Mouse (Mus musculus) adrenal gland, postnatal 4 days (tissue): ENCODE results near the gene Tpmt. TPM values are rescaled to one million over a fixed set of nuclear protein-coding genes. Genes with fewer than 3 reads are reported as not detected.
A peak's percentile ranks its signal among the peaks of the same experiment; 100 is the strongest.

ENCODE experiments used
- DNase-seq, 2 experiments: peaks; one replicate each; pipeline ENCODE4 v3.0.0; 2021 to 2022; ENCODE audit warnings: low spot score in 2 of 2, mixed read lengths in 2 of 2
- total RNA-seq, 2 experiments: library from RNA; stranded (reverse); gene quantifications; 2 replicates each; pipeline ENCODE4 v1.2.3; 2021

Tpmt gene
- total RNA-seq, 2 experiments from 2014 or later = 15.5 to 17.9 TPM

GRCm38 (mm10) chr13:47043030-47043680, 1.4 kb downstream of the Tpmt start, which contains the start of gene Kdm1b:
Kdm1b (plus strand) TSS chr13:47043499.
- peak; percentile 99 to 100 for DNase-seq

- no peak for DNase-seq
Measured at GRCm38 (mm10) chr13:47042024-47042633, 2.4 kb downstream of the Tpmt start.

DNA sequence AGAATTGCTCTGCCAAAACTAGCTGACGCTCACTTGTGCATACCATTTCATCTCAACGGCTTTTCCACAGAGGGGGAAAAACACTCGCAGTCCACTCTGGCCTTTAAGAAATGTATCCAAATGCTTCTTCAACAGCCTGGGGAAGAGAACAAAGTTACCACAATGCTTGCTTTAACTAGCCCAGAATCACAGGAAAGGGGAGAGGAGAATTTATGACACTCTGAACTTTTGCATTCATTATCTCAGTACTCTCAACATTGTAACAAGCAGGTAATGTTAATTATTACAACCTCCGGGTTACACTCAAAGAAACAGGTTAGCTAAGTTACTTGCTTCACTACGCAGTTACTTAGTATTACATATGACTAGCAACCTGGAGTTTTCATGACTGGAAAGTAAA, 4.5 kb downstream of the Tpmt start:
- no peak for DNase-seq

DNA sequence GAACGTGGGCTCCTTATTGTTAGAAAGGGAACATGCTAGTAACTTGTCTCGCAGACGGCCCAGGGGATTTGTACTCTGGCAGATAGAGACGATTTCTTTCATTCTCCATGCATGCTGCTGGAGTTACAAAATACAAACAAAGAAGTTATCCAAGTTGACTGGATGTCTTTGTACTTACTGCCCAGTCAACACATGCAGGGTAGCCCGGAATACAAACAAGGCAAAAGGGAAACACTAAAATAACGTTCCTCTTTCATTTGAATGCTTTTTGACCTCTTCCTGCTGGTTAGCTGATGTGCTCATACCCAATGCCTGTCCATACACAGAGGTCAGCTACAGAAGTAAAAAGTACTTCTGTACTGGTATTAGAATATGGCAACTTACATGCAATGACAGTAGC, 6.6 kb downstream of the Tpmt start:
- no peak for DNase-seq

GRCm38 (mm10) chr13:47033602-47034001, 10.9 kb downstream of the Tpmt start:
- DNase-seq = no peak

DNA sequence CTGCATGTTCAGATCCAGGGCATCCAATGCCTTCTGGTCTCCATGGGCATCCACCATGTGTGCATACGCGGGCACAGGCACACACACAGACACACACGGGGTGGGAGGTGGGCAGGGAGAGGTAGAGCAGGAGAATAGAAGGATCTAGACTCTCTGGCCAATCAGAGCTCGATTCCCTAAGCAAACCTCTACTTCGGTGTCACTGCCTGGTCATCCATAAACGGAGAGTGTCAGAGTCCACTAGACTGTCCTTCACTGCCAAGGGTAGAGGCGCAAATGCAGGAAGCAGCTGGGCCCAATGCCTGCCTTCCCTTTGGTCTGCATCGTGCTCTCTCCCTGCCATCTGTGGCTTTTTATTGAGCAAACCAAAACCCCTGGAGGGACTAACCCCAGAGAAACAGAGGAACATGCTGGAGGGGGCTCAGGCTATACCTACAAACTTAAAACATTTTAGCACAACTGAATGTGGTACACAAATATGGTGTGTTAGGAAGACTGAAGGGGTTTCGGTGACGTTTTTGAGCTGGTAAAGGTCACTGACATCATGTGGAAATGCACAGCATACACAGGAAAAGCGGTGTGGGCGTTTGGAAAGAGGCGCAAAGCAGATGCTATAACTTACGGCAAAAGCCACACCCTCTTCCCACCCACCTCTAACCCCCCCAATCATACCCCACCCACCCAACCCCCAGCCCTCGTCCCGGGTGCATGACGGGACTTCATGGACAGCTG, 14.0 kb downstream of the Tpmt start:
- DNase-seq = no peak

DNA sequence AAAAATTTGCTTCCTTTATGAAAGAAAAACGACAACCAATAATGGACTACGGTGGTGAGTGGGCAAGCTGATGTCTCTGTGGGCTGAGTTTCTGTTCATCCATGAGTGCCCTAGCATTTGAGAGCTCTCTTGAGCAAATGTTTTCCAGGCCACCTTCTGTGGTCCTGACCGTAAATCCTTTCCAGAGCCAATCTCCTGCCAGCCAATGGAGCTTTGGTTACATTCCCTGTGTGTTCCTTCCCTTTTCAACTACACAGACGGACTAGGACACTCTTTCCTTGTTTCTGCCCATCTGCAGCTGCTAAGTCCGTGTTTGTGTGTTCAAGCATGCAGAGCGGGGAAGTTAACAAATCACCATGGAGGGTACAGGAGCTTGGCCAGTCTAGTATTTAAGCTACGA, 23.7 kb downstream of the Tpmt start:
- DNase-seq = no peak

DNA sequence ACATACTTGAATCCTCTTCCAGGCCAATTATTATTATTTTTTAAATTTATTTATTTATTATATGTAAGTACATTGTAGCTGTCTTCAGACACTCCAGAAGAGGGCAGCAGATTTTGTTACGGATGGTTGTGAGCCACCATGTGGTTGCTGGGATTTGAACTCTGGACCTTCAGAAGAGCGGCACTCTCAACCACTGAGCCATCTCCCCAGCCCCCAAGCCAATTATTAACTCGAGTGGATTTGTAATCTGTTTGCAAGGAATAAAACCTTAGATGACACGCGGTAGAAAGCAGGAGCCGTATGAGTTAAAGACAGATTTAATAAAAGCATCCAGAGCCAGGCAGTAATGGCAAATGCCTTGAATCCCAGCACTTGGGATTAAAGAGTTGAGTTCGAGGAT, 24.8 kb downstream of the Tpmt start:
- no peak for DNase-seq

GRCm38 (mm10) chr13:47017259-47017658, 27.3 kb downstream of the Tpmt start:
- peak in 1 of 2 experiments; percentile 26 for DNase-seq

GRCm38 (mm10) chr13:47015195-47015501, 29.4 kb downstream of the Tpmt start:
- no peak for DNase-seq

DNA sequence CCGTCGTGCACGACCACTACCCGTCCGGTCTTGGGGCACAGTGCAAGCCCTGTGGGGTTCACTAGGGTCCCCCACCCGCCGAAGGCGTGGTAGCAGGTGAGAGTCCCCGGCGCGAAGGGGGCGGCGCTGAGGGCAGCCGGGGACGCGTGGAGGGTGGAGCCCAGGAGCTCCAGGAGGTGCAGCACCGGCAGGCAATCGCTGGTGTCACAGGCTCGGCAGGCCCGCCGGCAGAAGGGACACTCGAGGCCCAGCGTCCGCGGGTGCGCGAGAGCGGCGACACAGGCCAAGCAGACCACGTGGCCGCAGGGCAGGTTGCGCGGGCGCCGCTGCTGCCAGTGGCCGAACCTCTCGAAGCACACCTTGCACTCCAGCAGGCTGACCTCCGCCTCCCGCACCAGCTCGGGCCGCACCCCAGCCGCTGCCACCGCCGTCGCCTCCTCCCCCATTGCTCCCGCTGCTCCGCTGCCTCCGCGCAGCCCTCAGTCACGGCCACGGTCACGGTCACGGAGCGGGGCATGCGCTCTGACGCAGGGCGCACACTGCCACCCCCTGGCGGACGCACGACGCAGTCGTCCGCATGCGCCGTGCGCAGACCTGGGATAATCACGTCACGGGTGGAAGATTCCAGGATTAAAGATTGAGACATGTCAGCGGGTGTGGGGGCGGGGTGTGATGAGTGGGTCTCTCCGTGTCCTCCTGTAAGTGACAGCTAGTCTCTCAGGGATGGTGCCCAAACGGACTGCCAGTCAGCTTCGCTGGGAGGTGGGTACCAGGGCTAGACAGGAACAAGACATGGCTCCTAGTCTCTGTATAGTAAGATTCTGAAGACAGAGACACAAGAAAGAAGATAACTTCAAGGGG, 30.0 kb downstream of the Tpmt start, which contains the start of gene Nhlrc1:
Gene Nhlrc1, minus strand, starts transcription at position 517 of the 861 bp plus-strand sequence.
- peak; percentile 71 for DNase-seq

- DNase-seq = no peak
Measured at GRCm38 (mm10) chr13:47013740-47014139, 30.8 kb downstream of the Tpmt start.

DNA sequence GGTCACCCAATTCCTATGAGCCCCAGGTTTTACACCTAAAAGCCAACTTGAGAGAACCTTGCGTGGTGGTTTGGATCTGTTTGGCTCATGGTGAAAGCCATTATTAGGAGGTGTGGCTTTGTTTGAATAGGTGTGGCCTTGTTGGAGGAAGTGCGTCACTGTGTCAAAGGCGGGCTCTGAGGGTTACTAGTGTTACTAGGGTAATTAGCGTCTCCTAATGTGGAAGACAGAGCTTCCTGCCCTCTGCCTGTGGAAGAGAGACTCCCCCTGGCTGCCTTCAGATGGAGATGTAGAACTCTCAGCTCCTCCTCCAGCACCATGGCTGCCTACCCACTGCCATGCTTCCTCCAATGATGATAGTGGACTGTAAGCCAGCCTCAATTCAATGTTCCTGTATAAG, 42.9 kb downstream of the Tpmt start:
- no peak for DNase-seq

GRCm38 (mm10) chr13:46999498-46999897, 45.0 kb downstream of the Tpmt start:
- no peak for DNase-seq

GRCm38 (mm10) chr13:46997355-46997754, 47.2 kb downstream of the Tpmt start:
- no peak for DNase-seq

- no peak for DNase-seq
Measured at GRCm38 (mm10) chr13:46993274-46993551, 51.3 kb downstream of the Tpmt start.

DNA sequence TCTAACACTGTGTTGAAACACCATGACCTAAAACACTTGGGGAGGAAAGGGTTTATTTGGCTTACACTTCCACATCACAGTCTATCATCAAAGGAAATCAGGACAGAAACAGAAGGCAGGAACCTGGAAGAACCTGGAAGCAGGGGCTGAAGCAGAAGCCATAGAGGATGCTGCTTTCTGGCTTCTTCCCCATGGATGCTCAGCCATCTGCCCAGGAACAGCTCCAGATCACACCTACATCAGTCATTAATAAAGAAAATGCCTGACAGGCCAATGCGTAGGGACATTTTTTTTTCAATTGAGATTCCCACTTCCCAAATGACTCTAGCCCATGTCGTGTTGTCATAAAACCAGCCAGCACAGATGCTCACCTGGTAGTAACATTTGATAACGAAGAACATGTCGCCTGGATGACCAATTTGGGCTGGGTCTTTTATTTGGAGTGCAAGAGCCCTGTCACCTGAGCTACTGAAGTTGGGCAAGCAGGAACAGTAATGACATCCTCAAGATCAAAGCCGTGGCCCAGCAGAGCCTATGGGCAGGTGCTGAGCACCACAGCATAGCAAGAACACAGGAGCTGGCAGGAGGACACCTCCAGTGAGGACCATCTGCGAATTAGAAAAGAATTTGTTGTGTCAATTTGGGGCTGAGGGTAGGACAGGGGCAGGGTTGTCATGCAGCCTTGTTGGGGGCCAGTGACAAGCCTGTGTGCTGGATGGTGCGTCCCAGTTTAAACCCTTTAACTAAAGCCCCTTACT, 51.8 kb downstream of the Tpmt start:
- no peak for DNase-seq

DNA sequence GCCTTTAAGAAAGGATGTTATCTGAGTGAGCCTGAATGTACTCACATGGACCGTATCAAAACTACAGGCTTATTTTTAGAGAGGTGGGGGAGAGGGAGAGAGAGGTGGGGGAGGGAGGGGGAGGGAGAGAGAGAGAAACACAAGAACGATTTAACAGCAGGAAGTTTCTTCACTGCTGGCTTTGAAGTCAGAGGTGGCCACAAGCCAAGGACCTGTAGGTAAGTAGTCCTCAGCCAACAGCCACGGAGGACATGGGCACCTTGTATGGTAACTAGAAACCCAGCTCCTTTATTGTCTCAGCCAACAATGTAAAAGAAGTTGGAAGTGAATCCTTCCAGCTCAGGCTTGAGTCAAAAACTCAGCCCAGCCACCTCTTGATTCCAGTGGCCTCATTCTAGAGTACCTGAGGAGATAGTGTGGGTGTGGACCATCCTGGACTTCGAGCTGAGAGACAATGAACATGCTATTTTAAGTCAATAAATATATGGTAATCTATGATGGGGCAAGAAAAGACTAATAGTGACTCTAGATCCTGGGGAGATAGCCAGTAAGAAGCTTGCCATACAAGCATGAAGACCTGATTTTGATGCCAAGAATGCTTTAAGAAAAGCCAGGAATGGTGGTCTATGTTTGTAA, 54.0 kb downstream of the Tpmt start:
- no peak for DNase-seq

- DNase-seq = no peak
Measured at GRCm38 (mm10) chr13:46987941-46988340, 56.6 kb downstream of the Tpmt start.

- DNase-seq = no peak
Measured at GRCm38 (mm10) chr13:46986208-46986607, 58.3 kb downstream of the Tpmt start.

GRCm38 (mm10) chr13:46983878-46984277, 60.7 kb downstream of the Tpmt start:
- DNase-seq = no peak
